Mouse (Mus musculus): Measurements from ENCODE around the gene Tns3. TPM values are rescaled to one million over a fixed set of nuclear protein-coding genes. Genes with fewer than 3 reads are reported as not detected.

The Tns3 gene
- polyA plus RNA-seq, 1 experiment from 2014 or later, result 30.4 TPM

DNA sequence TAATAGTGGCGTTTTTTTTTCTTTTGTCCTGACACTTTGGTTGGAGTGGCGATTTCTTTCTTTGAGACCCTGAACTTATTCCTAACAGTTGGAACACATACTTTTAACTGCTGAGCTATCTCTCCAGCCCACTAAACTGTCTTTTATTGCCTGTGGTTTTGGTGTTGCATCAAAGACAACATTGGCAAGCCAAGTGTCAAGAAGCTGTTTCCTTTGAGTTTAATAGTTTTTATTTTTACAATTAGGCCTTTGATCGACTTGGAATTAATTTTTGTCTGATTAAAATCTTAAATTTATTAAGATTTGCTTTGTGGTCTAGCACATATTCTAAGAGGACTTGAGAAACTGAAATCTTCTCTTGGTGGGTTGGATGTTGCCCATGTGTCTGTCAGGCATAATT is 33.3 kb upstream of the Tns3 start:
- H3K27ac ChIP-seq (ENCODE audit: low read length), result no peak overlapping the region
- WGBS, result 80% methylated on average over 3 of the region's 3 CpGs
- no peak for ATAC-seq (ENCODE audit: insufficient read depth, low FRiP score)

GRCm38 (mm10) chr11:8694096-8694495 is 29.8 kb upstream of the Tns3 start:
- Histone ChIP-seq H3K9ac (ENCODE audit: low read length) (no peak overlapping the region), H3K9me3 (replicated peaks; ENCODE audit: control insufficient read depth, low read length) (no peaks in the 10 kb centered on the region), H3K4me1 (ENCODE audit: control insufficient read depth, insufficient read depth, low read length) (peaks cover 24% of the 10 kb centered on the region), H3K4me3 (replicated peaks; ENCODE audit: low read length) (no peak overlapping the region), H3K36me3 (ENCODE audit: control insufficient read depth, insufficient read depth, low read length) (no peaks in the 10 kb centered on the region), H3K4me2 (ENCODE audit: low read depth, low read length) (no peak overlapping the region), H3K27ac (ENCODE audit: low read length) (no peak overlapping the region), H3K27me3 (ENCODE audit: control insufficient read depth, insufficient read depth, low read length) (no peaks in the 10 kb centered on the region)
- ATAC-seq (ENCODE audit: insufficient read depth, low FRiP score), result no peak
- 93% methylated on average over 5 of the region's 5 CpGs for WGBS

More for the DNA sequence above, 33.3 kb upstream of the Tns3 start:
- Histone ChIP-seq H3K4me2 (ENCODE audit: low read depth, low read length) (no peak overlapping the region), H3K9ac (ENCODE audit: low read length) (no peak overlapping the region), H3K4me1 (ENCODE audit: control insufficient read depth, insufficient read depth, low read length) (peaks cover 27% of the 10 kb centered on the region), H3K27me3 (ENCODE audit: control insufficient read depth, insufficient read depth, low read length) (no peaks in the 10 kb centered on the region), H3K9me3 (replicated peaks; ENCODE audit: control insufficient read depth, low read length) (no peaks in the 10 kb centered on the region), H3K4me3 (replicated peaks; ENCODE audit: low read length) (no peak overlapping the region), H3K36me3 (ENCODE audit: control insufficient read depth, insufficient read depth, low read length) (no peaks in the 10 kb centered on the region)

DNA sequence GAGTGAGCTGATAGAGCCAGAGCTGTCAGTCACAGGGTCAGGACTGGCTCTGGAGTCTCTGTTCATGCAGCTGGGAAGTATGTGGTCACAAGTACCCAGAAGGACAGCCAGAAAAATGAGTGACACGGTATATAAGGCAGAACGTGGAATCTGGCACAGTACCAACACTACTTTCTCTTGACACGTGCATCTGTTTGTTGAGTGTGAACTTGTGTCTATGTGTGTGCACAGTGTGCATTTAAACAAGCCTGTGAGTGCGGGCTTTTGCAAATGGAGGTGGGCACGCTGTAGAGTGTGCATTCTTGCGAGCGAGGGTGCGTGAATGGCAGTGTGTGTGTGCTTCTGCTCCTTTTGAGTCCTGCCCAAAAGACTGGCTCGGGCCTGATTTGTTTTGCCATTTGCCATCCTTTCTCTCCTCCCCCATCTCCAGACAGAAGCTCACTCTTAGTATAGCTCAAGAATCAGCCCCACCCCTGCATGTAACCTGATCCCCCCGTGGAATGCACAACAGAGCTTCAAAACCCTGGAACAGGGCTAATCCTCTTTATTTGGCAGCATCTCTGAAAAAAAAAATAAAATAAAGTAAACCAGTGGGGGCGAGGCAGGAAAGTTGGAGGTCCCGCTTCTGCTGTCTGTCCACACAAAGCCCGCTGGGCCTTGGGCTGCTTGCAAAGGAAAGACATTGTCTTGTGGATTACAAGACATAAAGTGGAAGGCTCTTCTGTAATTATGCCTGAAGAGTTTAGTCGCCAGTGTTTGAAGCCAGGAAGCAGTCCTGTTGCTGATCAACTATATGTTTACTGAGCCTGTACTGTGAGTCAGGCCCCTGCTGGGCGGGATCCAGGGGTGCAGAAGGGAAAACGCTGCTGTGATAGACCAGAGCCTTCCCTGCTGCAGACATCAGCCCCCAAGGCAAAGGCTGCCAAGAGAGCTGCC is 28.5 kb upstream of the Tns3 start:
- no peaks in the 10 kb centered on the region for H3K27me3 ChIP-seq (ENCODE audit: control insufficient read depth, insufficient read depth, low read length)
- H3K9me3 ChIP-seq (replicated peaks; ENCODE audit: control insufficient read depth, low read length), result no peaks in the 10 kb centered on the region
- peak; percentile 85 for ATAC-seq (ENCODE audit: insufficient read depth, low FRiP score)
- peak overlapping the region; percentile 27; the same call in 1 of the 2 replicates for H3K9ac ChIP-seq (ENCODE audit: low read length)
- H3K4me1 ChIP-seq (ENCODE audit: control insufficient read depth, insufficient read depth, low read length), result peaks cover 24% of the 10 kb centered on the region
- H3K27ac ChIP-seq (ENCODE audit: low read length), result peak overlapping the region; percentile 84
- WGBS, result 10% methylated on average over 16 of the region's 16 CpGs
- peak overlapping the region; percentile 31 for H3K4me2 ChIP-seq (ENCODE audit: low read depth, low read length)
- H3K4me3 ChIP-seq (replicated peaks; ENCODE audit: low read length), result no peak overlapping the region
- no peaks in the 10 kb centered on the region for H3K36me3 ChIP-seq (ENCODE audit: control insufficient read depth, insufficient read depth, low read length)

DNA sequence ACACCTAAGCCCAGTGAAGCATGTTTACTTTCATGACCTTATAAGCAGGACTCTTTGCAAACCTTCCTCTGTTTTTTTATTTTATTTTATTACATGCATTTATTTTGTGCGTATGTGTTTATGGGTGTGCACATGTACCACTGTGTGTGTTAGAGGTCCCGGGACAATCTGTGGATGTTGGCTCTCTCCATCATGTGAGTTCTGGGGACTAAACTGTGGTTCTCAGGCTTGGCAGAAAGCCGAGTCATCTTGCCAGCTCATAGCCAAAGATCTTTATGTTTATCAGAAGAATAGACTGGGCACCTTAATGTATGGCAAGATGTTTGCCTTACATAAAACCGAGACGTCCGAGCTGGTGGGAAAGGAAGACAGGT is 27.8 kb upstream of the Tns3 start:
- H3K4me1 ChIP-seq (ENCODE audit: control insufficient read depth, insufficient read depth, low read length), result peaks cover 24% of the 10 kb centered on the region
- H3K9me3 ChIP-seq (replicated peaks; ENCODE audit: control insufficient read depth, low read length), result no peaks in the 10 kb centered on the region
- H3K27ac ChIP-seq (ENCODE audit: low read length), result peak overlapping the region; percentile 84
- H3K4me3 ChIP-seq (replicated peaks; ENCODE audit: low read length), result no peak overlapping the region
- peak overlapping the region; percentile 31; the same call in 1 of the 2 replicates for H3K4me2 ChIP-seq (ENCODE audit: low read depth, low read length)
- H3K9ac ChIP-seq (ENCODE audit: low read length), result no peak overlapping the region
- 44% methylated on average over 6 of the region's 6 CpGs for WGBS
- H3K36me3 ChIP-seq (ENCODE audit: control insufficient read depth, insufficient read depth, low read length), result no peaks in the 10 kb centered on the region
- no peaks in the 10 kb centered on the region for H3K27me3 ChIP-seq (ENCODE audit: control insufficient read depth, insufficient read depth, low read length)
- no peak for ATAC-seq (ENCODE audit: insufficient read depth, low FRiP score)

DNA sequence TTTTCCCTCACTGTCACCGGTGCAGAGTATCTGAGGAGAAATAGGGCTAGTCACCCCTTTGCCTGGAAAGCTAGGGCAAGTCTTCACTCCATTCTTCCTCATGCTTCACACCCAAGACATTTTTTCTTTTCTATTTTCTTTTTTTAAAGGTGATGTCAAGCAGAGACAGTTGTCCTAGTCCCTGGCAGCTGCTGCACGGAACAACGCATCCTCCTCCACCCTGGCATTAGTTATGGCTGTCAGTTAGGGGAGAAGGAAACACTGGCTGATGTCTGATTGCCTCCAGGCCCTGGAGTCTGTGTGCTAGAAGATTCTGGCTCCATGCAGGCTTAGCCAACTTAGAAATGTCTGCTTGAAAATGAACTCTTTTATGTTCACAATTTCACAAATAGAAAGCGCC is 27.3 kb upstream of the Tns3 start:
- 61% methylated on average over 4 of the region's 4 CpGs for WGBS
- Histone ChIP-seq H3K27ac (ENCODE audit: low read length) (0 out of 2 replicates have a peak overlapping the region, but pooled peaks have one; percentile 84), H3K36me3 (ENCODE audit: control insufficient read depth, insufficient read depth, low read length) (no peaks in the 10 kb centered on the region), H3K9me3 (replicated peaks; ENCODE audit: control insufficient read depth, low read length) (no peaks in the 10 kb centered on the region), H3K4me1 (ENCODE audit: control insufficient read depth, insufficient read depth, low read length) (peaks cover 24% of the 10 kb centered on the region), H3K4me3 (replicated peaks; ENCODE audit: low read length) (no peak overlapping the region), H3K9ac (ENCODE audit: low read length) (no peak overlapping the region), H3K27me3 (ENCODE audit: control insufficient read depth, insufficient read depth, low read length) (no peaks in the 10 kb centered on the region), H3K4me2 (ENCODE audit: low read depth, low read length) (no peak overlapping the region)
- ATAC-seq (ENCODE audit: insufficient read depth, low FRiP score), result no peak

GRCm38 (mm10) chr11:8690633-8691032 is 26.3 kb upstream of the Tns3 start:
- Histone ChIP-seq H3K36me3 (ENCODE audit: control insufficient read depth, insufficient read depth, low read length) (no peaks in the 10 kb centered on the region), H3K4me1 (ENCODE audit: control insufficient read depth, insufficient read depth, low read length) (peaks cover 29% of the 10 kb centered on the region), H3K9me3 (replicated peaks; ENCODE audit: control insufficient read depth, low read length) (no peaks in the 10 kb centered on the region), H3K9ac (ENCODE audit: low read length) (no peak overlapping the region), H3K4me2 (ENCODE audit: low read depth, low read length) (no peak overlapping the region), H3K27ac (ENCODE audit: low read length) (no peak overlapping the region), H3K4me3 (replicated peaks; ENCODE audit: low read length) (no peak overlapping the region), H3K27me3 (ENCODE audit: control insufficient read depth, insufficient read depth, low read length) (no peaks in the 10 kb centered on the region)
- ATAC-seq (ENCODE audit: insufficient read depth, low FRiP score), result no peak
- 73% methylated on average over 4 of the region's 4 CpGs for WGBS

- no peak overlapping the region for H3K9ac ChIP-seq (ENCODE audit: low read length)
- 0 out of 2 replicates have a peak overlapping the region, but pooled peaks have one; percentile 3 for H3K27ac ChIP-seq (ENCODE audit: low read length)
- H3K4me1 ChIP-seq (ENCODE audit: control insufficient read depth, insufficient read depth, low read length), result peaks cover 29% of the 10 kb centered on the region
- H3K4me2 ChIP-seq (ENCODE audit: low read depth, low read length), result no peak overlapping the region
- 78% methylated on average over 7 of the region's 7 CpGs for WGBS
- H3K27me3 ChIP-seq (ENCODE audit: control insufficient read depth, insufficient read depth, low read length), result no peaks in the 10 kb centered on the region
- H3K4me3 ChIP-seq (replicated peaks; ENCODE audit: low read length), result no peak overlapping the region
- no peaks in the 10 kb centered on the region for H3K36me3 ChIP-seq (ENCODE audit: control insufficient read depth, insufficient read depth, low read length)
- no peak for ATAC-seq (ENCODE audit: insufficient read depth, low FRiP score)
- no peaks in the 10 kb centered on the region for H3K9me3 ChIP-seq (replicated peaks; ENCODE audit: control insufficient read depth, low read length)
Observed at GRCm38 (mm10) chr11:8689515-8689914, 25.2 kb upstream of the Tns3 start.

DNA sequence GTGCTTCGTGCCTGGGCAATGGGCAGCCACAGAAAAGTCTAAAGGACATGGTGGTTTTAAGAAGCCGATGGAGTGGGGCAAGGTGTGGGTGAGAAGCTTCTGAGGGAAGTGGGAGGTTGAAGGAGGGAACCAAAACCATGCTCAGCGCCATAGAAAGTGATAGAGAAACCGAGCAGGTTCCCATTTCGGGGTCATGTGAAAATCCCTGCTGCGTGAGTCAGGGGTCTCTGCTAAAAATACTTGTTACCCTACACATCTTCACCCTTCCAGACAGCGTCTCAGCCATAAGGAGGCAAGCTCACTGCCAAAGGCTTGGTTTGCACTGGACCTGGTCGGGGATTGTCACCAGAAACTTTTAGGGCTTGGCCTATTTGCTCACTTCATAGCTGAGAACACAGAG is 24.6 kb upstream of the Tns3 start:
- 86% methylated on average over 8 of the region's 8 CpGs for WGBS
- ATAC-seq (ENCODE audit: insufficient read depth, low FRiP score), result peak; percentile 23; the same call in 1 of the 2 replicates
- H3K27me3 ChIP-seq (ENCODE audit: control insufficient read depth, insufficient read depth, low read length), result no peaks in the 10 kb centered on the region
- H3K27ac ChIP-seq (ENCODE audit: low read length), result peak overlapping the region; percentile 3; the same call in 1 of the 2 replicates
- no peaks in the 10 kb centered on the region for H3K36me3 ChIP-seq (ENCODE audit: control insufficient read depth, insufficient read depth, low read length)
- no peak overlapping the region for H3K4me3 ChIP-seq (replicated peaks; ENCODE audit: low read length)
- no peak overlapping the region for H3K9ac ChIP-seq (ENCODE audit: low read length)
- H3K9me3 ChIP-seq (replicated peaks; ENCODE audit: control insufficient read depth, low read length), result no peaks in the 10 kb centered on the region
- H3K4me1 ChIP-seq (ENCODE audit: control insufficient read depth, insufficient read depth, low read length), result peaks cover 28% of the 10 kb centered on the region
- H3K4me2 ChIP-seq (ENCODE audit: low read depth, low read length), result no peak overlapping the region

- Histone ChIP-seq H3K9me3 (replicated peaks; ENCODE audit: control insufficient read depth, low read length) (no peaks in the 10 kb centered on the region), H3K9ac (ENCODE audit: low read length) (no peak overlapping the region), H3K4me1 (ENCODE audit: control insufficient read depth, insufficient read depth, low read length) (0 out of 2 replicates have a peak, but pooled peaks cover 7% of the 10 kb centered on the region), H3K4me3 (replicated peaks; ENCODE audit: low read length) (no peak overlapping the region), H3K27me3 (ENCODE audit: control insufficient read depth, insufficient read depth, low read length) (no peaks in the 10 kb centered on the region), H3K27ac (ENCODE audit: low read length) (no peak overlapping the region), H3K4me2 (ENCODE audit: low read depth, low read length) (no peak overlapping the region), H3K36me3 (ENCODE audit: control insufficient read depth, insufficient read depth, low read length) (no peaks in the 10 kb centered on the region)
- ATAC-seq (ENCODE audit: insufficient read depth, low FRiP score), result no peak
- 72% methylated on average over 3 of the region's 3 CpGs for WGBS
Observed at GRCm38 (mm10) chr11:8686501-8686900, 22.2 kb upstream of the Tns3 start.

Measured in stomach, embryonic 16.5 days (tissue).